Mouse (Mus musculus) ES-Bruce4 (cell line): ENCODE data around the gene Fam117a. TPM values are rescaled to one million over a fixed set of nuclear protein-coding genes. Genes with fewer than 3 reads are reported as not detected.

Experiments
- H3K27ac ChIP-seq: 2 replicates; pipeline ENCODE4 v1.5.1; 2012; ENCODE audit warnings: low read length, inconsistent platforms; ENCODE audit not compliant: insufficient read depth
- H3K27me3 ChIP-seq: 2 replicates; pipeline ENCODE4 v1.6.1; 2012; ENCODE audit warnings: mild to moderate bottlenecking, low read length, inconsistent platforms; ENCODE audit not compliant: control insufficient read depth, poor library complexity, insufficient read depth, severe bottlenecking
- H3K36me3 ChIP-seq: 2 replicates; pipeline ENCODE4 v1.6.1; 2012; ENCODE audit warnings: inconsistent platforms, mild to moderate bottlenecking, low read length, moderate library complexity; ENCODE audit not compliant: control insufficient read depth, poor library complexity, insufficient read depth, severe bottlenecking
- H3K4me1 ChIP-seq: one replicate; pipeline ENCODE4 v1.8.1; 2011; ENCODE audit warnings: low read length; ENCODE audit not compliant: control insufficient read depth, insufficient read depth
- H3K4me3 ChIP-seq: 2 replicates; pipeline ENCODE4 v1.5.1; 2011; ENCODE audit warnings: low read depth, mild to moderate bottlenecking, low read length
- H3K9ac ChIP-seq: 2 replicates; pipeline ENCODE4 v1.6.1; 2012; ENCODE audit warnings: low read depth, mild to moderate bottlenecking, inconsistent platforms; ENCODE audit not compliant: poor library complexity, severe bottlenecking
- H3K9me3 ChIP-seq: replicated peaks from 2 replicates; pipeline ENCODE4 v1.6.1; 2012; ENCODE audit warnings: mild to moderate bottlenecking, low read length, inconsistent platforms; ENCODE audit not compliant: control insufficient read depth, poor library complexity, insufficient read depth, severe bottlenecking
- CTCF ChIP-seq: IDR thresholded peaks from one replicate; pipeline ENCODE4 v1.8.1; 2011; ENCODE audit warnings: low read depth, low read length
- EP300 ChIP-seq: IDR thresholded peaks from 2 replicates; pipeline ENCODE4 v1.6.1; 2011; ENCODE audit warnings: low read depth, low read length; ENCODE audit not compliant: insufficient read depth
- POLR2A ChIP-seq: IDR thresholded peaks from one replicate; pipeline ENCODE4 v1.8.1; 2011; ENCODE audit warnings: low read length; ENCODE audit not compliant: insufficient read depth
- polyA plus RNA-seq: library from polyadenylated mRNA; stranded (reverse); fragments of >200 nt; gene quantifications from 2 replicates; pipeline ENCODE4 v1.2.4, GENCODE M21; 2011; ENCODE audit warnings: low read depth; ENCODE audit not compliant: missing spikeins, insufficient read depth, insufficient read length

The Fam117a gene
- polyA plus RNA-seq, 1 experiment, result 36.2 TPM

GRCm38 (mm10) chr11:95412615-95413014 is 75.8 kb downstream of the Fam117a start:
- peaks cover 5% of the 10 kb centered on the region; the same call in 1 of the 2 replicates for H3K9me3 ChIP-seq
- H3K4me3 ChIP-seq, result no peak overlapping the region
- no peaks in the 10 kb centered on the region for H3K36me3 ChIP-seq
- H3K9ac ChIP-seq, result no peak overlapping the region
- H3K27me3 ChIP-seq, result peaks cover 9% of the 10 kb centered on the region
- no peak for TF ChIP-seq EP300
- TF ChIP-seq POLR2A, result no peak
- no peak for TF ChIP-seq CTCF
- H3K27ac ChIP-seq, result no peak overlapping the region
- H3K4me1 ChIP-seq, result no peaks in the 10 kb centered on the region

GRCm38 (mm10) chr11:95413641-95414535 is 77.1 kb downstream of the Fam117a start, which contains the start of gene Spop:
Spop (plus strand) TSS chr11:95414080.
- Histone ChIP-seq H3K36me3 (no peaks in the 10 kb centered on the region), H3K9ac (peak within 1 kb of the TSS; percentile 63), H3K4me1 (no peaks in the 10 kb centered on the region), H3K9me3 (peaks cover 5% of the 10 kb centered on the region; the same call in 1 of the 2 replicates), H3K27me3 (peaks cover 9% of the 10 kb centered on the region), H3K27ac (peak within 1 kb of the TSS; percentile 78; the same call in 1 of the 2 replicates), H3K4me3 (peak within 1 kb of the TSS; percentile 82)
- TF ChIP-seq POLR2A, result no peak
- 0 out of 2 replicates have a peak, but pooled peaks have one; percentile 5 for TF ChIP-seq EP300
- no peak for TF ChIP-seq CTCF

GRCm38 (mm10) chr11:95414536-95415161 is 77.8 kb downstream of the Fam117a start:
- H3K27me3 ChIP-seq, result peaks cover 9% of the 10 kb centered on the region
- peak overlapping the region; percentile 82 for H3K4me3 ChIP-seq
- TF ChIP-seq EP300, result 0 out of 2 replicates have a peak, but pooled peaks have one; percentile 34
- TF ChIP-seq POLR2A, result no peak
- H3K9me3 ChIP-seq, result peaks cover 5% of the 10 kb centered on the region; the same call in 1 of the 2 replicates
- H3K4me1 ChIP-seq, result no peaks in the 10 kb centered on the region
- H3K9ac ChIP-seq, result peak overlapping the region; percentile 63
- peak overlapping the region; percentile 78; the same call in 1 of the 2 replicates for H3K27ac ChIP-seq
- H3K36me3 ChIP-seq, result no peaks in the 10 kb centered on the region

- Histone ChIP-seq H3K27ac (no peak overlapping the region), H3K4me1 (no peaks in the 10 kb centered on the region), H3K4me3 (no peak overlapping the region), H3K9me3 (peaks cover 5% of the 10 kb centered on the region; the same call in 1 of the 2 replicates), H3K9ac (no peak overlapping the region), H3K27me3 (peaks cover 9% of the 10 kb centered on the region), H3K36me3 (no peaks in the 10 kb centered on the region)
- TF ChIP-seq EP300 (no peak), CTCF (no peak), POLR2A (no peak)
Measured at GRCm38 (mm10) chr11:95415931-95416330, 79.1 kb downstream of the Fam117a start.

GRCm38 (mm10) chr11:95417341-95417740 is 80.5 kb downstream of the Fam117a start:
- H3K4me1 ChIP-seq, result no peaks in the 10 kb centered on the region
- peaks cover 6% of the 10 kb centered on the region for H3K27me3 ChIP-seq
- no peaks in the 10 kb centered on the region for H3K36me3 ChIP-seq
- H3K4me3 ChIP-seq, result no peak overlapping the region
- no peak overlapping the region for H3K27ac ChIP-seq
- TF ChIP-seq CTCF, result no peak
- no peak for TF ChIP-seq POLR2A
- TF ChIP-seq EP300, result no peak
- H3K9me3 ChIP-seq, result peaks cover 5% of the 10 kb centered on the region; the same call in 1 of the 2 replicates
- H3K9ac ChIP-seq, result no peak overlapping the region
